Mouse (Mus musculus): ENCODE data around the gene Lin7a.

Lin7a gene

GRCm38 (mm10) chr10:107251271-107251670 lies 20.2 kb upstream of the Lin7a start:
- DNase-seq (ENCODE audit: low read depth, low spot score): no peak

- no peak for DNase-seq (ENCODE audit: low read depth, low spot score)
Measured at GRCm38 (mm10) chr10:107251801-107252502, 19.5 kb upstream of the Lin7a start.

- DNase-seq (ENCODE audit: low read depth, low spot score): no peak
Measured at GRCm38 (mm10) chr10:107252503-107252815, 19.0 kb upstream of the Lin7a start.

GRCm38 (mm10) chr10:107253191-107253965 lies 18.1 kb upstream of the Lin7a start:
- no peak for DNase-seq (ENCODE audit: low read depth, low spot score)

- DNase-seq (ENCODE audit: low read depth, low spot score): no peak
Measured at GRCm38 (mm10) chr10:107254656-107255055, 16.8 kb upstream of the Lin7a start.

GRCm38 (mm10) chr10:107255351-107256050 lies 16.0 kb upstream of the Lin7a start:
- DNase-seq (ENCODE audit: low read depth, low spot score): no peak

GRCm38 (mm10) chr10:107256451-107256960 lies 15.0 kb upstream of the Lin7a start:
- DNase-seq (ENCODE audit: low read depth, low spot score): no peak

- DNase-seq (ENCODE audit: low read depth, low spot score): no peak
Measured at GRCm38 (mm10) chr10:107260428-107260827, 11.1 kb upstream of the Lin7a start.

- DNase-seq (ENCODE audit: low read depth, low spot score): no peak
Measured at GRCm38 (mm10) chr10:107272131-107272803, 781 bp downstream of the Lin7a start.

GRCm38 (mm10) chr10:107272804-107273145 lies 1.3 kb downstream of the Lin7a start:
- DNase-seq (ENCODE audit: low read depth, low spot score): no peak

- no peak for DNase-seq (ENCODE audit: low read depth, low spot score)
Measured at GRCm38 (mm10) chr10:107273848-107274247, 2.4 kb downstream of the Lin7a start.

GRCm38 (mm10) chr10:107274785-107275184 lies 3.3 kb downstream of the Lin7a start:
- no peak for DNase-seq (ENCODE audit: low read depth, low spot score)

GRCm38 (mm10) chr10:107276647-107277046 lies 5.2 kb downstream of the Lin7a start:
- DNase-seq (ENCODE audit: low read depth, low spot score): no peak

GRCm38 (mm10) chr10:107293934-107294664 lies 22.6 kb downstream of the Lin7a start:
- DNase-seq (ENCODE audit: low read depth, low spot score): no peak

- DNase-seq (ENCODE audit: low read depth, low spot score): no peak
Measured at GRCm38 (mm10) chr10:107300587-107301248, 29.2 kb downstream of the Lin7a start.

- no peak for DNase-seq (ENCODE audit: low read depth, low spot score)
Measured at GRCm38 (mm10) chr10:107310964-107311490, 39.5 kb downstream of the Lin7a start.

- DNase-seq (ENCODE audit: low read depth, low spot score): no peak
Measured at GRCm38 (mm10) chr10:107312609-107313008, 41.1 kb downstream of the Lin7a start.

GRCm38 (mm10) chr10:107313395-107313794 lies 41.9 kb downstream of the Lin7a start:
- DNase-seq (ENCODE audit: low read depth, low spot score): no peak

GRCm38 (mm10) chr10:107315251-107315650 lies 43.8 kb downstream of the Lin7a start:
- DNase-seq (ENCODE audit: low read depth, low spot score): no peak

GRCm38 (mm10) chr10:107315681-107316080 lies 44.2 kb downstream of the Lin7a start:
- DNase-seq (ENCODE audit: low read depth, low spot score): no peak

Measured in embryo, embryonic 11.5 days (tissue).